Mouse (Mus musculus): ENCODE data around the gene Myo19.

Myo19 gene

DNA sequence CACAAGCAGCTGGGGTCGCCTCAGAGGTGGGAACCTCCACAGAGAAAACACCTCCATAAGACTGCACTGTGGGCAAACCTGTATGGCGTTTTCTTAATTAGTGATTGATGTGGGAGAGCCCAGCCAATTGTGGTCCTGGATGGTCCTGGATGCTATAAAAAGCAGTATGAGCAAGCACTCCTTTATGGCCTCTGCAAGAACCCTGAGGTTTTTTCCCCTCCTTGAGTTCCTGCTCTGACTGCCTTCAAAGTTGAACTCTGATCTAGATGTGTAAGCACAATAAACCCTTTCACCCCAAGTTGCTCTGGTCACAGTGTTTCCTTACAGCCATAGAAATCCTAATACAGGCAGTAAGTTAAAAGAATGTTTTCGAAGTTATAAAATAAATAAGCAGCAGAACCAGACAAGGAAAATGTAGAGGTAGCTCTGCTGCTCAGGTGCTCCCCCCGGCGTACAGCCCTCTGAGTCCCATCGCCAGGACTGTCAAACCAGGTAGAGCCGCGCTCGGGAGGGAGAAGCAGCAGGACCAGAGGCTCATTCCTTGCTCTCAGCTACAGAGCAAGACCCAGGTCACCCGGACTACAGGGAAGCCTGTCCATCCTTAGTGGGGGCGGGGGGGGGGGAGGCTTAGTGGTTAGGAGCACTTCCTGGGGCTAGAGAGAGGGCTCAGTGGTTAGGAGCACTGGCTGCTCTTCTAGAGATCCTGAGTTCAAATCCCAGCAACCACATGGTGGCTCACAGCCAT is 7.0 kb downstream of the Myo19 start:
- DNase-seq, result no peak

DNA sequence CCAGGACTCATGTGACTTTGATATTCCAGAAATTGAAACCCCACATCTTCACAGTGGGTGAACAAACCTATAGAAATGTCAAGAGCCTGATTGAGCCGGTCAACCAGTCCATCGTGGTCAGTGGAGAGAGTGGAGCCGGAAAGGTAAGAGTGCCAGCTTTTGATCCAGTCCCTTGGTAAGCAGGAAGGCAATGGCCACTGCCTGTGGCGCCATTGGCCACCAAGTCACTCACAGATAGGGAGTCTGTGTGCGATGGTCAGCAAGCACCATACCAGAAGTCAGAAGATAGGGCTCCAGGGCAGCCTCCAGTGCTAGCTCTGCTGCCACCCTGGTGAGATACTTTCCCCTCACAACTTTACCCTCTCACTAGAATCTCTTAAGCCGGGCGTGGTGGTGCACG is 8.1 kb downstream of the Myo19 start:
- no peak for DNase-seq

DNA sequence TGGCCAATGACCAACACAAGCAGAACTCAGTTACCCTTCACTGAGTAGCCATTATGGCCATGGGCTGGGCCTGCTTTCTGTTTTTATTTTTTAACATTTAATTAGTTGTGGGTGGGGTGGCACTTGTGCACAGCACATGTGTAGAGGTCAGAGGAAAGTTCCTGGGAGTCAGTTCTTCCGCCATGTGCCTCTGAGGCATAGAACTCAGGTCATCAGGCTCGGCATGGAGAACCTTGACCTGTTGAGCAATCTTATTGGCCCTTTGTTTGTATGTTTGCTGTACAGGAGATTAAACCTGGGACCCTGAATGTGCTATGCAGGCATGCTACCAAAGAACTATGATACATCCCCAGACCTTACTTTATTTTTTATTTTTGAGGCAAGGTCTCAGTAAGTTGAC is 9.5 kb downstream of the Myo19 start:
- no peak for DNase-seq

GRCm38 (mm10) chr11:84891705-84892104 is 11.8 kb downstream of the Myo19 start:
- DNase-seq, result no peak

GRCm38 (mm10) chr11:84893113-84893512 is 13.2 kb downstream of the Myo19 start:
- no peak for DNase-seq

GRCm38 (mm10) chr11:84904597-84905144 is 24.7 kb downstream of the Myo19 start:
- DNase-seq, result no peak

- no peak for DNase-seq
Observed at GRCm38 (mm10) chr11:84907081-84907480, 27.1 kb downstream of the Myo19 start.

DNA sequence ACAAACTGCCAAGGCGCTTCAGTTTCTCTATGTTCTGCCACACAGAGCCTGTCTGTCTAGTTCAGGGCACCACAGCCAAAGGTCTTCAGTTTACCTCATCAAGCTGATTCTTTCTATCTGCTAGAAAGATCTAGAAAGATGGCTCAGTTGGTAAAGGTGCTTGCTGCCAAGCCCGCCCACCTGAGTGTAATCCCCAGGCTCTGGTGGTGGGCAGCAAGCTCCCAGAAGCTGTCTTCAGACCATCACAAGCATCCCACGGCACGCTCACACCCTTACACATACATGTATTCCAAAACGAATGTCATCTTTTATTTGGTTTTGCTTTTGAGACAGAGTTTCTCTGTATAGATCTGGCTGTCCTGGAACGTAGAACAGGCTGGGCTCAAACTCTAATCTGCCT is 28.5 kb downstream of the Myo19 start:
- no peak for DNase-seq

DNA sequence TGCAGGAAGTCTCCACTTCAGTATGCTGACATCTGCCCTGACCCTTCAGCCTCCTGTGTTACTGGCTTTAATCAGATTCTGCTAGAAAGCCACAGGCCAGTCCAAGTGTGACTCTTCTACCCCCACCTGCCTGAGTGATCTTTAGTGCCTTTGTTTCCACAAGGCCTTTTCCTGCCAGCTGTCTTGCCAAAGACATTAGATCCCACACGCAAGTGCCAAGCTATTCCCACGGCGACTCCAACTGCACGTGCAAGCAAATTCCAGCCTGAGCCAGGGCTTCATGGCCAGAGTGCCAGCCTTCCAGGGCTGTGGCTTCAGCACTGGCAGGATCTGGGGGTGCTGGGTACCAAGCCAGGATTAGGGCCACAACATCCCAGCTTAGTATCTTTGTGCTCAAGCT is 30.5 kb downstream of the Myo19 start:
- DNase-seq, result no peak

DNA sequence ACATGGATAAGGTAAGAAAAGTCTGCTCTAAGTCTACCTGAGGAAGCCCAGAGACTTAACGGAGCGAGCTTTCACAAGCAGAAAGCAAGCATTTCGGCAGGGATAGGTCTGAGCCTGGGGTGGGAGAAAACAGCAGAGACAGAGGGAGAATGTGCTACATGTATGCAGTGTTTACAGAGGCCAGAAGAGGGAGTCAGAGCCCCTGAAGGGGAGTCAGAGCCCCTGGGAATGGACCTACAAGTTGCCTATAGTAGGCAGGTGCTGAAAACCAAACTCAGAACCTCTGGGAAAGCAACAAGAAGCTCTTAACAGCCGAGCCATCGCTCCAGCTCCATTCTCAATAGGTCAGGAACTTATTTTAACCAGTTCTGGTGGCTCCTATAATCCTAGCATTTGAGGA is 34.7 kb downstream of the Myo19 start:
- DNase-seq, result no peak

DNA sequence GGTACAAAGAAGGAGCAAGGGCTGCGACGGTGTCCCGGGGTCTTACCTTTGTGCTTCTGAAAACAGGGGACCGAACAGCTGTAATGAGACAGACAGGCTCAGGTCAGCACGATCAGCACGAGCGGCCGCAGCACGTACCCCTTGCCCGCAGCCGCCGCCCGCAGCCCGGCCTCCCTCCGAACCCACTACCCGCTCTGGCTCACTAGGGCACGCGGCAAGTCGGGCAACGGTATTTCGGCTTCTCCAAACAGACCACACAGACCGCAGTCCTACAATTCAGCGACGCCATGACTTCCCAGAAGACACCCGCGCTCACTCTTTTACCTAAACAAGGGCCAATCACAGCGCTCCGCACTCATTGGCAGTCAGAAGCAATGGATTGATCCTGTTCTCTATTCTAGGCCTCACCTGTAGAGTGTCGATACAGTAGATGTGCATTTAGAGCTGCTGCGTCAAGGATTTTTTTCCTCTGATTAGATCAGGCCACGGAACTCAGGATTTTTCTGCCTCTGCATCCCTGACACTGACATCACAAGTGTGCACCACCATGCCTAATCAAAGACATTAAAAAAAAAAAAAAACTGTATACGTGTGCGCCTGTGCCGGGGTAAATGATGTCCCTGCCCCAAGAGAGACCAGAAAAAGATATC is 36.2 kb downstream of the Myo19 start, which contains the start of gene Znhit3:
Gene Znhit3 (minus strand): TSS at position 314 of the 650 bp plus-strand sequence.
- peak; percentile 65 to 78 for DNase-seq

- DNase-seq, result no peak
Observed at GRCm38 (mm10) chr11:84916703-84917300, 36.9 kb downstream of the Myo19 start.

DNA sequence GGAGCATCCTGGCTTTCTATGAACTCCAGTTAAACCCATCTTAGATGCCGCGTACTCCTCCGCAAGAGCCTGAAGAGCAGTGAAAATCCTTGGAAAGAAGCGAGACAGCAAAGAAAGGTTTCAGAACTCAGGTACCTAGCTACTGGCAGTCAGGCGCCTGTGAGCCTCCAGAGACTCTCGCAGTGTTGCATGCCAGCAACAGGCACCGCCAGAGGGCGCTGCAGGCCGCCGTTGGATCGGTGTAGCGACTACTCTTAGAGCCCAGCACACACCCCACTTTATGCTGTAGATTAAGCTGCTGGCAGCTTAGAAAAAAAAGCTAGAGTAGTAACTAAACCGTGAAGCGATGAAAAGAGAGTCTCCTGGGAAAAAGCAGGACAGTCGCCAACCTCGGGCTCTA is 38.5 kb downstream of the Myo19 start:
- DNase-seq, result peak; percentile 40 to 44

GRCm38 (mm10) chr11:84919276-84919675 is 39.3 kb downstream of the Myo19 start:
- no peak for DNase-seq

DNA sequence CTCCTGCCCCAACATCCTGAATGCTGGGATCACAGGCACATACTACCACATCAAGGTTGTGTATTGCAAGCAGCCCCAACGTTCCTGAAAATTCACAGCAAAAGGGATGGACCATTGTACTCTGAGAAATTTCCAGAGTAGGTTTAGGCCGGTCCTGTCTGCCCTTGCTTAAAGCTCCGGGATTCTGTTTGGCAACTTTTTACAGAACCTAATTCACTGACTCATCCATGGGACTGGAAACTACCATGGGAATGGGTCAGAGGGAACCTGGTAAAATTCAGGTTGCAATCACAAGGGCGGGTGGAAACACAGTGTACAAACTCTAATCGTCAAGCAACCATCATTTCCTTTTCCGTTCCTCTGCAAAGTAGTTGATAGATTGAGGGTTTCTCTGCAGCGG is 40.0 kb downstream of the Myo19 start:
- DNase-seq, result no peak

DNA sequence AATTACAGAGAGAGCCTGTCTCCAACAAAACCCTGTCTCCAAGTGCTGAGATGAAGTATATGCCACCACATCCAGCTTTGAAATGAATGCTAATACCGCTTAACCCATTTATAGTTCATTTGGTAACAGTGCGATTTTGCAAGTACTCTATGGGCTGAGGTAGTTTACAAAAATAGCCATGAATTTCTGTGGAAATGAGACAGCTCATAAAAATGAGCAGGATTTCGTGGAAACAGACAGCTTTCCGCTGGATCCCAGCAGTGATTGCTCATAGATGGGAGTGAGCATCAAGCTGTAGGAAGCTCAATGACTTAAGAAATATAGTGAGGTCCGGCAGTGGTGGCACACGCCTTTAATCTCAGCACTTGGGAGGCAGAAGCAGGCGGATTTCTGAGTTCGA is 41.0 kb downstream of the Myo19 start:
- no peak for DNase-seq

DNA sequence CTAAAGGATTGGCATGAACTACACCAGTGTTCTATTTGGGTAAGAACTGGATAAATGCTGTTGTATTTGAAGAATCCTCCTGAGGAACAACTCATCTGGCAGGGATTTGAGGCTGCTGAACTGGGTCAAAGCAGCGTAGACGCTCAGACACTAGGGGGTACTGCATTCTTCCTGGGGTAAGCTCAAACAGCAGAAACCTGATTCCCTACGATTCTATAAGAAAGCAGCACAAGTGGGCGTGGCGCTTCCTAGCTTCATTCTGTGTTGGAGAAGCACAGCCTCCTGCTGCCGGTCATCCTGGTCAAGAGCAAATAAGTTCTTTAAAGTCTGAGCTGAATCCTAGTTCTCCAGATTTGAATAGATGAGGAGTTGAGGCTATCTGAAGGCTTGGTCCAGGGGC is 52.3 kb downstream of the Myo19 start:
- no peak for DNase-seq

GRCm38 (mm10) chr11:84939508-84940053 is 59.6 kb downstream of the Myo19 start:
- DNase-seq, result no peak

DNA sequence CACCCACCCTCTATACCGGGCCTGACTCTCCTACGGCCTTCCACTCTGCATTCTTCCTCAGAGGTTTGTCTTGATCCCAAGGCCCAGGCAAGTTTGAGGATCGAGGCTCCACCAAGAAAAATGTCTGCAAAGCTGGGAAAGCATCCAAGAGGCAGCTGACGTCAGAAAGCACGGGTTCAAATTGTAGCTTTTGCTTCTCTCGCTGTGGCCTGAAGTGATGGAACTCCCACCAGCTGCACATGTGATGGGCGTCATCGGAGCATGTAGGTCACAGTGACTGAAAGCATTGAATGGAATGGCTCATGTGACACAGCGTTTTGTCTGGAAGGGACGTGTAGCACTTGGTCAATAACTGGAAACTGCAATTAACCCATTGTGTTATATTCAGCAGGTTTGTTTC is 60.2 kb downstream of the Myo19 start:
- no peak for DNase-seq

- no peak for DNase-seq
Observed at GRCm38 (mm10) chr11:84943948-84944347, 64.0 kb downstream of the Myo19 start.

DNA sequence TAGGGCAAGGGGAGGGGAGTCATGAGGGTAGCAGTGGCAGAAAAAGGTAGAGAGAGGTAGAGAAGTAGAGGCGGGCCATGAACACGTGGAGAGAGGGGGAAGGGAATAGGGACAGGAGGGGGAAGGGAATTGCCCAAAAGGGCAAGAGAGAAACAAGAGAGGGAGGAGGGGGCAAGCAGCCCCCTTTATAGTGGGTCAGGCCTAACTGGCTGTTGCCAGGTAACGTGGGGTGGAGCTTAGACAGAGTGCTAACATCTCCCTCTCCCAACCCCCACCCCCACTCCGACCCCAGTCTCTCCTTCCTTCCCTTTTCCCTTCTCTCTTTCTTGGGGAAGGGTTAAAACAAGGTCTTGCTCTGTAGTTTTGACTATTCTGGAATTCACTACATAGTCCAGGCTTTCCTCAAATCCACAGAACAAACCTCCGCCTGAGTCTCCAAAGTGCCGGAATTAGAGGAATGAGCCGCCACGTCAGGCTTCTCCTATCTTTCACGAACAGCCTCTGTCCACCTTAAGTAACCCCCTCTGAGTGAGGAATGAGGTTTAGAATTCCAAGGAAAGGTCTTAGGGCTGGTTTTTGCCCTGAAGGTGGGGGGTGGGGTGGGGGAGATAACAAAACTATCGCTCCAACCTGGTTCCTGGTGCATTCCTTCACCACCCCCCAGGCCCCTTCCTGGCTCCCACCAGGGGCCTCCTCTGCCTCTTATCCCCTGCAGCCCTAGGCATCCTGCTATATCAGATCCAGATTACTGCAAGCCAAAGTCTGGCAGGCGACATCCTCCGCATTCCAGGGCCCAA is 64.9 kb downstream of the Myo19 start:
- DNase-seq, result no peak

DNA sequence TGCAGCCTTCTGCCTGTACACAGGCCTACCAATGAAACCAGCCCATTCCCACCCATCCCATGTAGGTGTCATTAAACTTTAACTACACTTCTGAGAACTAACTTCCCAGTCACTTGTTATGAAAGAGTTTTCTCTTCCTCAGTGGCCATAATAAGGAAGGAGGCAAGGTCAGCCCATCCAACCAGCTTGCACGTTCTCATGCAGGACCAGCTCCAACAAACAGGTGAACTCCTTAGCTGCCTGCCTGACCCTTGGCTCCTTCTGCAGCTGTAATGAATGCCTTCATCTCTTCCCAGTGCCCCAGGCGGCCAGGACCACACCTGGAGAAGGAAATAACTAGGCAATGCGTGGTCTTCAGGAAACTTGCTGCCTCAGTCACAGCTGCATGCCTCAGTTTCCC is 65.9 kb downstream of the Myo19 start:
- DNase-seq, result no peak

DNA sequence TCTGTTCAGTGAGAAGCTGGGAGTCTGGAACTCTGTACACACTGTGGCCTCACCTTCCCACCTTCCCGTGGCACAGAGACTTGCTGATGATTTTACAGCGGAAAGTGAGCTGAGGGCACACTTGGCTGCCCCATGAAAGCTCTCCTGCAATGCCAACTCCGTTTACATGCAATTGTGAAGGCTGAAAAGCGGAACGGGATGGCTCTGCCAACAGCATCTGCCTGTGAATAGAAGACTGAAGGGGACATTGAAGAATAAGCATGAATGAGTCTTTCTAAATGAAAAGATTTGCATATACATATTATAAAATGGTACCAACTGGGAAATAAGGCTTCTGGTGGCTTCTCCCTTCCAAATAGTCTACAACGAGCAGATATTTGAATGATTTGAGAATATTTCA is 67.3 kb downstream of the Myo19 start:
- DNase-seq, result no peak

Measured in thymus, adult 18-20 months (tissue).